Mouse (Mus musculus) telencephalon, adult 2 months (tissue): ENCODE data around the gene Chst5.
"Not testable (repeated sequence)": the region's sequence is repeated elsewhere in the genome, so short reads cannot be mapped to it uniquely, and the experiment has no call there.

ENCODE experiments used
- DNase-seq: peaks from one replicate; pipeline ENCODE4 v3.0.0-alpha.2; 2011; ENCODE audit warnings: low read depth, low spot score

Chst5 gene

DNA sequence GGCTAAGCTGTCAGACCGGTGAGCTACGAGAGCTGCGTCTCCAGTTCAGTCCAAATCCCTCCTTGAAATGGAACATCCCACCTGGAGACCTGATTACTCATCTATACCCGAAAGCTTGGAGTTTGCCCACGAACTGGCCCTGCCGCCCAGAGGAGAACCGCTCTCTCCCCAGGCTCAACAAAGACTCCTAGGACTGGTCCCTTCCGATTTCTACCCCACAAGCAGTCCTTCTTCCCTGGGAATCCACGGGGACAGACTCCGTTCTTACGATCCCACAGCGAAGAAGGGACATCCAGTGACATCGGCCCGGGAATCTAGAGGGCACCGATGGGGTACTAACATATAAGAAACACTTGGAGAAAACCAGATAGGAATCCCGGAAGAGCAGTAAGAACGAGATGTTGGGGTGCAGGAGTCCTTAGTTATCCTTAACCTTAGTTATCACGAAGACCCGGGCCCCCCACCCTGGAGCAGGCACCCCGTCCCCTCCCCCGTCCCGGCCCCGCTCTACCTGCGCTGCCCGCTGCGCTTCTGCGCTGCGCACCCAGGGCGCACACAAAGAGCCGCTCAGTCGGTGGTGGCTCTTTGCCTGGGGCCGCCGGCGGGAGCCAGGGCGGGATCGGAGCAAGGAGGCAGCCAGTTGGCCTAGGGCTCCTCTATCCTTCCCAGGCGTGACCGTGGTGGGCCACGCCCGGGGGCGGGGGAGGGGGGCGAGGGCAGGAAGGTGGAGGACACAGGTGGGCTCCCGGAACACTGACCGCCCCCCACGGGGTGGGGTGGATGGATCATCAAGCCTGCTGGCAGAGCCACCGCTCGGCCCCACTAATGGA, at the start of gene Chst5:
TSS of gene Chst5 (minus strand) at position 827 of the 830 bp plus-strand sequence.
- DNase-seq = no peak

- no peak for DNase-seq
Measured at GRCm38 (mm10) chr8:111957231-111957630, 47.0 kb upstream of the Chst5 start.

DNA sequence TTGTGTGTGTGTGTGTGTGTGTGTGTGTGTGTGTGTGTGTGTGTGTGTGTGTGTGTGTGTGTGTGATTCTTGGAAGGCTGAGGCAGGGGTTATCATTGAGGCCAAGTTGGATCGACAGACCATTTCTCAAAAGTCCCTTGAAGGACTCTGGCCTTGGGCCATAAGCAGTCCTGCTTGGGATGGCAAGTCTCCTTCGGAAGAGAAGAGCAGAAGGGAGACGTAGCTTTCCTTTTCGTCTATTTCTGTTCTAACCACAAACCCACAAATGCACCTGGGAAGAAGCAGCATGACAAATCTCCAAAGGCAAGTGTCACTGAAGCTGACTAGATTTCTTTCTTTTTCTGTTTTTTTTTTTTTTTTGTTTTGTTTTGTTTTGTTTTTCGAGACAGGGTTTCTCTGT, 45.6 kb upstream of the Chst5 start:
- DNase-seq = no peak

DNA sequence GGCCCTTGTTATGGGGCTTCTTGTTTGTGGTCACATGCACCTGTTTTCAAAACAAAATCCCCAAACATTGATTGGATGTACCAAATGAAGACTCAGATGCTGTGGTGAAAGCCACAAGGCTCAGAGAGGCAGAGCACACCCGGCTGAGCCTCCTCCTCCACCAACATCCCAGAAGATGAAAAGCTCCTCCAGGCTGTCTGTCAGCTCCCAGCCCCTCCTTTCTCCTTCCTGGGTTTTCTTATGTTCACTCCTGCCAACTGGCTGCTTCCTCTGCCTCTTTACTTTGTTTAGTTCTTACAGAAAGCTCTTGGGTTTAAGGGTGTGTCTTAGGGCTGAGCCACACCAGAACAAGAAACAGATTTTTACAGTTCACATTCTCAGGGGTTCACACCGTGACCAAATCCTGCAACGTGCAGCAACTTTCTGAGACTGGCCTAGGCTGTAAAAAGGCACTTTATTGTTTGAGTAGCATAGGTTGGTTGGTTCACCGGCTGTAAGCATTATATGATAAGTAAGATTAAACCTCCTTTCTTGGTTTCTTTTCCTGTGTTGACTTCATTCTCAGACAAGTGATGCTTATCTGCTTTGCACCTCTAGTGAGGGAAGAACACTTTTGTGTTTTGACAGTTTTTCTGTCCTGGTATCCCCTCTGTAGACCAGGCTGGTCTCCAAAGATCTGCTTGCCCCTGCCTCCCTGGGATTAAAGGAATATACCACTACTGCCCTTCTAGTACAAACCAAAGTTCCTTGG, 44.8 kb upstream of the Chst5 start:
- DNase-seq = no peak

- no peak for DNase-seq
Measured at GRCm38 (mm10) chr8:111951936-111952335, 41.7 kb upstream of the Chst5 start.

GRCm38 (mm10) chr8:111951317-111951716, 41.1 kb upstream of the Chst5 start:
- peak; percentile 73 for DNase-seq

- DNase-seq = no peak
Measured at GRCm38 (mm10) chr8:111950846-111951245, 40.6 kb upstream of the Chst5 start.

- DNase-seq = no peak
Measured at GRCm38 (mm10) chr8:111947954-111948353, 37.7 kb upstream of the Chst5 start.

DNA sequence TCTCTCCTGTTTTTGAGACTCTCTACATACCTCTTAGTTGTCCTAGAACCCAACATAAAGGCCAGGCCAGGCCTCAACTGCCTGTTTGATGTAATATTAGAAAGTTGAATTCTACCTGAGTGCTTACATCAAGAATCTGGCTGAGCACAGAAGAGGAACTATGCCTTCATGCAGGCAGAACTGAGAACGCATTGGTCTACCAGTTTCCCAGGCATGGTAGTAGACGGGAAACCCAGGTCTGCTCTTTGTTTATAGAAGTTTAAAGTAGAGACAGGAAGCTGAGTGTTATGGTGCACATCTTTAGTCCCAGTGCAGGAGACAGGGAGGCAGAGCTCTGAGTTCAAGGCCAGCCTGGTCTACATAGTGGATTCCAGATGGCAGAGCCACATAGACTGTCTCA, 36.9 kb upstream of the Chst5 start:
- DNase-seq = no peak

- DNase-seq = no peak
Measured at GRCm38 (mm10) chr8:111943544-111943943, 33.3 kb upstream of the Chst5 start.

- no peak for DNase-seq
Measured at GRCm38 (mm10) chr8:111941101-111941454, 30.8 kb upstream of the Chst5 start.

GRCm38 (mm10) chr8:111940171-111941100, 30.2 kb upstream of the Chst5 start, which contains the start of gene Gabarapl2:
TSS of gene Gabarapl2 (plus strand) at chr8:111940703.
- DNase-seq = peak; percentile 97

- no peak for DNase-seq
Measured at GRCm38 (mm10) chr8:111939516-111940142, 29.4 kb upstream of the Chst5 start.

DNA sequence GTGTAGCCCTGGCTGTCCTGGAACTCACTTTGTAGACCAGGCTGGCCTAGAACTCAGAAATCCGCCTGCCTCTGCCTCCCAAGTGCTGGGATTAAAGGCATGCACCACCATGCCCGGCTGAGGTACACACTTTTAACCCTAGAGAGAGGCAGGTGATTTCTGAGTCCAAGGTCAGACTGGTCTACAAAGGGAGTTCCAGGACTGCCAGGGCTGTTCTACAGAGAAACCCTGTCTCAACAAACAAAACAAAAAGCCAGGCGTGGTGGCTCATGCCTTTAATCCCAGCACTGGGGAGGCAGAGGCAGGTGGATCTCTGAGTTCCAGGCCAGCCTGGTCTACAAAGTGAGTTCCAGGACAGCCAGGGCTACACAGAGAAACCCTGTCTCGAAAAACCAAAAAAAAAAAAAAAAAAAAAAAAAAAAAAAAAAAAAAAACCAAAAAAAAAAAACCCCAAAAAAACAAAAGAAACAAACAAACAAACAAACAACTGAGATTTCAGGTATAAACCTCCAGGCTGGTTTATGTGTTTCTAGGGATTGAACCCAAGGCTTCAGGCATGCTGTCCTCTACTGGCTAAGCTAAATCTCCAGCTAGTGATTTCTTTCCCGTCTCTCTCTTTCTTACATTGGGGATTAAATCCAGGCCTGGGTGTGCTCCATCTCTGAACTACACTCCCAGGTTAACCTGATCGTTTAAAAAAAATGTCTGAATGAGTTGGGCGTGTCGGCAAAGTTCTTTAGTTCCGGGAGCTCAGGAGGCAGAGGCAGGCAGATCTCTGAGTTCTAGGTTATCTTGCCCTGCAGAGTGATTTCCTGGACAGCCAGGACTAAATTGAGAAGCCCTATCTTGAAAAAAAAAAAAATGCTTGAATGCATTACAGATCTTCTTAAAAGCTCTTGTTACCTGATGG, 28.1 kb upstream of the Chst5 start:
- not testable (repeated sequence) for DNase-seq

DNA sequence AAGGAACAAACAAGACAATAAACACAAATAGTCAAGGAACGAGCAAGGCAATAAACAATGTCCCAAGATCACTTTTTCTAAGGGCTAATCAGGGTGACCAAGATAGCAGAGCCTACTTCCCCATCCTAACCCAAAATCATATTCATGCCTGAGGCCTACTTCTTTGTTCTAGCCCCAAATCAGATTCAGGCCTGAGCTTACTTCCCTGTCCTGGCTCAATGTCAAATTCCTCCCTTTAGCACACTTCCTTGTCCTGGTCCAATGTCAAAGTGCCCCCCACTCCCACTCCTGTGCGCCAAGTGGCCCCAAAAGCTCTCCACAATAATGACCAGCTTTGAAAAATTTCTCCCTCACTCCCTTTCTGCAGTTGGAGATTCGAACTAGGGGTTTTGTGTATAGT, 26.9 kb upstream of the Chst5 start:
- no peak for DNase-seq

DNA sequence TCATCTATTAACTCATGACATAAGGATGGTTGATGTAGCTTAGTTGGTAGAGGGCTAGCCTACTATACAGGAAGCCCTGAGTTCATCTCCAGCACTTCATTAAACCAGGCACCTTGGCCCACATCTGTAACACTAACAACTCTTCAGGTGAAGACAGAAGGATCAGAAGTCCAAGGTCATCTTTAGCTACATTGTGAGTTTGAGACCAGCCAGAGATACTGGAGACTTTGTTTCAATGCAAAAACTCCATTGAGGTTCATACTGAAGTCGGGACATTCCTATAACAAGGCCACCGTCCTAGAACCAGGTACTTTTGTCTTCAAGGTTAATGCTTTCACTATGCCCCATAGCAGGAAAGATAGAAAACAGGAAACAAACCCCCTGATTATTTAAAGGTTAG, 24.0 kb upstream of the Chst5 start:
- no peak for DNase-seq

- DNase-seq = peak; percentile 93
Measured at GRCm38 (mm10) chr8:111933348-111934076, 23.3 kb upstream of the Chst5 start, which contains the start of gene Tmem231. TSS of gene Tmem231 (minus strand) at chr8:111933881.

DNA sequence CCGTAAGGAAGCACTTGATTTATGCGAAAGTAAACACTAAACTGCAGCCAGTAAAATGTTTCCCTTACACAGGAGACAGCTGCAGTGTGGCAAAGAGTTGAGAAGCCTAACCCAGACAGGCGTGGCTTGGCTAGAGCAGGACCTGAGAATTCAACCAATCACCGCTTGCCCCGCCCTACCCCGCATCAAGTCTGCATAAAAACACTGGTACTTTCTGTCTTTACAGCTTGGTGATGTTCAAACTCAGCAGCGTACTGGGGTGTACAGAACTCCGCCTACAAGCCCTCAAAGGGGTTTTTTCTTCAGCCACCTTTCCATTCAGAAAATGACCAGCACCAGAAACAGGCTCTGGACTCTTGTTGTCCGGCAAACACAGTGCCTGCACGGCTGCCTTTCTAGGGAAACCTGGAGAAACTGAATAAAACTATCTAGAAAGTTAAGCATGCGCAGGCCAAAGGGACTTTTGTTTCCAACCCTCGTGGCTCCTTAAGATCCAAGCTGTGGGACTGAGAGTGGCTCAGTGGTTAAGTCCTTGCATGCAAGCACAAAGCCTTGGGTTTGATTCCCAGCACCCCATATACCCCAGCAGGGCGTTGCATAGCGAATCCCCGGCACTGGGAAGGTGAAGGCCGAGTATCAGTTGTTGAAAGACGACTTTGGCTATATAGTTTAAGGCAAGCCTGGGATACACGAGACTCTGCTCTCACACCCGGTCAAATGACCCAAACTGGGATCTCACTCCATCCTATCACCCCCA, 22.5 kb upstream of the Chst5 start:
- no peak for DNase-seq

GRCm38 (mm10) chr8:111931721-111932120, 21.5 kb upstream of the Chst5 start:
- no peak for DNase-seq
